Mouse (Mus musculus) ES-Bruce4 (cell line): ENCODE measurements around the gene Olfr323. TPM values are rescaled to one million over a fixed set of nuclear protein-coding genes. Genes with fewer than 3 reads are reported as not detected.

Experiments used
- H3K27ac ChIP-seq: 2 replicates; pipeline ENCODE4 v1.5.1; 2012; ENCODE audit warnings: low read length, inconsistent platforms; ENCODE audit not compliant: insufficient read depth
- H3K27me3 ChIP-seq: 2 replicates; pipeline ENCODE4 v1.6.1; 2012; ENCODE audit warnings: mild to moderate bottlenecking, low read length, inconsistent platforms; ENCODE audit not compliant: control insufficient read depth, poor library complexity, insufficient read depth, severe bottlenecking
- H3K36me3 ChIP-seq: 2 replicates; pipeline ENCODE4 v1.6.1; 2012; ENCODE audit warnings: inconsistent platforms, mild to moderate bottlenecking, low read length, moderate library complexity; ENCODE audit not compliant: control insufficient read depth, poor library complexity, insufficient read depth, severe bottlenecking
- H3K4me1 ChIP-seq: one replicate; pipeline ENCODE4 v1.8.1; 2011; ENCODE audit warnings: low read length; ENCODE audit not compliant: control insufficient read depth, insufficient read depth
- H3K4me3 ChIP-seq: 2 replicates; pipeline ENCODE4 v1.5.1; 2011; ENCODE audit warnings: low read depth, mild to moderate bottlenecking, low read length
- H3K9ac ChIP-seq: 2 replicates; pipeline ENCODE4 v1.6.1; 2012; ENCODE audit warnings: low read depth, mild to moderate bottlenecking, inconsistent platforms; ENCODE audit not compliant: poor library complexity, severe bottlenecking
- H3K9me3 ChIP-seq: replicated peaks from 2 replicates; pipeline ENCODE4 v1.6.1; 2012; ENCODE audit warnings: mild to moderate bottlenecking, low read length, inconsistent platforms; ENCODE audit not compliant: control insufficient read depth, poor library complexity, insufficient read depth, severe bottlenecking
- CTCF ChIP-seq: IDR thresholded peaks from one replicate; pipeline ENCODE4 v1.8.1; 2011; ENCODE audit warnings: low read depth, low read length
- EP300 ChIP-seq: IDR thresholded peaks from 2 replicates; pipeline ENCODE4 v1.6.1; 2011; ENCODE audit warnings: low read depth, low read length; ENCODE audit not compliant: insufficient read depth
- POLR2A ChIP-seq: IDR thresholded peaks from one replicate; pipeline ENCODE4 v1.8.1; 2011; ENCODE audit warnings: low read length; ENCODE audit not compliant: insufficient read depth
- polyA plus RNA-seq: library from polyadenylated mRNA; stranded (reverse); fragments of >200 nt; gene quantifications from 2 replicates; pipeline ENCODE4 v1.2.4, GENCODE M21; 2011; ENCODE audit warnings: low read depth; ENCODE audit not compliant: missing spikeins, insufficient read depth, insufficient read length

Olfr323 gene
- polyA plus RNA-seq, 1 experiment: not detected

- Histone ChIP-seq H3K4me3 (no peak overlapping the region), H3K27me3 (no peaks in the 10 kb centered on the region; the same call in 1 of the 2 replicates), H3K27ac (no peak overlapping the region), H3K36me3 (no peaks in the 10 kb centered on the region), H3K9me3 (no peaks in the 10 kb centered on the region), H3K4me1 (no peaks in the 10 kb centered on the region), H3K9ac (no peak overlapping the region)
- TF ChIP-seq CTCF (no peak), EP300 (no peak), POLR2A (no peak)
Observed at GRCm38 (mm10) chr11:58606177-58606919, 24.0 kb downstream of the Olfr323 start.

GRCm38 (mm10) chr11:58605228-58605627 is 25.1 kb downstream of the Olfr323 start:
- H3K27ac ChIP-seq: no peak overlapping the region
- no peaks in the 10 kb centered on the region; the same call in 1 of the 2 replicates for H3K27me3 ChIP-seq
- TF ChIP-seq CTCF: no peak
- TF ChIP-seq POLR2A: no peak
- no peak for TF ChIP-seq EP300
- H3K36me3 ChIP-seq: no peaks in the 10 kb centered on the region
- no peaks in the 10 kb centered on the region for H3K9me3 ChIP-seq
- no peak overlapping the region for H3K9ac ChIP-seq
- no peak overlapping the region for H3K4me3 ChIP-seq
- no peaks in the 10 kb centered on the region for H3K4me1 ChIP-seq

- Histone ChIP-seq H3K36me3 (no peaks in the 10 kb centered on the region), H3K27me3 (no peaks in the 10 kb centered on the region; the same call in 1 of the 2 replicates), H3K9me3 (no peaks in the 10 kb centered on the region), H3K9ac (no peak overlapping the region), H3K27ac (no peak overlapping the region), H3K4me1 (no peaks in the 10 kb centered on the region), H3K4me3 (no peak overlapping the region)
- TF ChIP-seq EP300: no peak
- no peak for TF ChIP-seq POLR2A
- TF ChIP-seq CTCF: no peak
Observed at GRCm38 (mm10) chr11:58604688-58605087, 25.6 kb downstream of the Olfr323 start.

- Histone ChIP-seq H3K9me3 (no peaks in the 10 kb centered on the region), H3K36me3 (no peaks in the 10 kb centered on the region), H3K27me3 (no peaks in the 10 kb centered on the region; the same call in 1 of the 2 replicates), H3K4me3 (no peak overlapping the region), H3K4me1 (no peaks in the 10 kb centered on the region), H3K9ac (no peak overlapping the region), H3K27ac (no peak overlapping the region)
- TF ChIP-seq EP300: no peak
- TF ChIP-seq POLR2A: no peak
- TF ChIP-seq CTCF: no peak
Observed at GRCm38 (mm10) chr11:58602800-58603560, 27.3 kb downstream of the Olfr323 start.

GRCm38 (mm10) chr11:58602062-58602461 is 28.2 kb downstream of the Olfr323 start:
- no peak overlapping the region for H3K4me3 ChIP-seq
- no peak overlapping the region for H3K9ac ChIP-seq
- no peaks in the 10 kb centered on the region for H3K4me1 ChIP-seq
- H3K9me3 ChIP-seq: no peaks in the 10 kb centered on the region
- TF ChIP-seq CTCF: no peak
- TF ChIP-seq POLR2A: no peak
- no peak for TF ChIP-seq EP300
- no peak overlapping the region for H3K27ac ChIP-seq
- no peaks in the 10 kb centered on the region for H3K36me3 ChIP-seq
- H3K27me3 ChIP-seq: no peaks in the 10 kb centered on the region; the same call in 1 of the 2 replicates

GRCm38 (mm10) chr11:58597837-58598236 is 32.5 kb downstream of the Olfr323 start:
- Histone ChIP-seq H3K4me3 (no peak overlapping the region), H3K27ac (no peak overlapping the region), H3K4me1 (no peaks in the 10 kb centered on the region), H3K9me3 (no peaks in the 10 kb centered on the region), H3K9ac (no peak overlapping the region), H3K36me3 (no peaks in the 10 kb centered on the region), H3K27me3 (no peaks in the 10 kb centered on the region; the same call in 1 of the 2 replicates)
- TF ChIP-seq EP300 (no peak), CTCF (no peak), POLR2A (no peak)
